Mouse (Mus musculus) kidney, adult 2 months (tissue): ENCODE measurements at regions not wholly inside any gene's neighbourhood (a gene's known extent, or its start where the extent isn't known, plus 50 kb on each side); places are given as distances from the start of the nearest gene placed in this dataset.

Experiments
- CTCF ChIP-seq: fragments of 200-500 bp; conservative IDR thresholded peaks from 2 replicates; pipeline ENCODE4 v1.5.1; 2011; ENCODE audit warnings: low read depth, mild to moderate bottlenecking, control low read depth, low read length, moderate library complexity, mixed read lengths; ENCODE audit not compliant: insufficient read depth, insufficient read length
- POLR2A ChIP-seq: fragments of 200-500 bp; IDR thresholded peaks from one replicate; pipeline ENCODE4 v1.6.1; 2011; ENCODE audit warnings: low read depth, low read length, control low read depth

DNA sequence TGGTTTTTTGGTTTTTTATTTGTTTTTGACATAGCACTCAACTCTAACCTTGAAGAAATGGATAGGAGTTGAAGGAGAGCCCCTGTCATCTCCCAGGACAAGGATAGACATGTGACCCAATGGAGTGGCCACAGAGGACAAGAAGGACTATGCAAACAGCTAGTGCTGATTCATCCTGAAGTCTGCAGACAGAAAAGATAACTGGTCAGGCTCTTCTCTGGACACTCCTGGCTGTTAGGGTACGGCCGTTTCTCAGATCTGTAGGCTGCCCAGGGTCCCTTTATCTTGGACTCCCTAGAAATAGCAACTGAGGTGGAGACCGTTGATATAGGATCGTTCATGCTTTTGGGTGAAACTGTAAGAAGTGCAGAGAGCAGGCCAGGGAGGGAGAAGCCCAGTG lies 55.1 kb upstream of the Galnt15 start:
- TF ChIP-seq CTCF (no peak), POLR2A (no peak)
